Comparison of ENCODE assay signal across 11 mouse cellular contexts in the genomic region with DNA sequence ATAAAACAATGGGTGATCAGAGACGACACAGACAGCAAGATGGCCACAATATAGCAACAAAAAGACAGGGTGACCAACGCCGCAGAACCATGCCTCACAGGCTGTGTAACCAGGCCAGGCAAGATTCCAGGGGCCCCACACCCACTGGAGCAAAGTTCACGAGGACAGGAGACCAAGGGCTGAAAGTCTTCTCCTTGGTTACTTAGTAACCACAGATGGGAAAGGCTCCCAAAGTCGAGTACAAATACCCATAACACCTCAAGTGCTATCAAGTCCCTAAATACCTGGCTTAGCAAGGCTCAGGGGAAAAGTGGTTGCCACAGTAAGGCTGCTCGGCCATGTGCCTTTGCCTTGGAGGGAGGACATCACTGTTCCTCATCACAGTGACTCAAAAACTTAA. TPM values are rescaled to one million over a fixed set of nuclear protein-coding genes. Genes with fewer than 3 reads are reported as not detected.
DNase-seq lines count a peak whose midpoint lies in the region; ATAC-seq and TF ChIP-seq lines count a peak whose summit lies in the region.
"Had no signal": no experiment of that assay in that cellular context is flagged by ENCODE, and none has a peak within 500 bp of the region (broad histone marks: within the 10 kb centered on the region; RNA-seq: fewer than 3 reads in every experiment).

No protein-coding gene starts in this region.

- no peaks in the 10 kb centered on the region for H3K9me3 ChIP-seq in lung, embryonic 15.5 days
- no peaks in the 10 kb centered on the region for H3K9me3 ChIP-seq in forebrain, embryonic 12.5 days

- 51% methylated on average over 6 of the region's 6 CpGs for WGBS in lung, embryonic 15.5 days
- 80% methylated on average over 6 of the region's 6 CpGs for WGBS in forebrain, embryonic 12.5 days

- H3K4me1 ChIP-seq in lung, embryonic 15.5 days, result peaks cover 70% of the 10 kb centered on the region
- H3K4me1 ChIP-seq in forebrain, embryonic 12.5 days, result peaks cover 46% of the 10 kb centered on the region

- peak overlapping the region; percentile 20; the same call in 1 of the 2 replicates for H3K4me2 ChIP-seq in lung, embryonic 15.5 days
- H3K4me2 ChIP-seq in forebrain, embryonic 12.5 days, result no peak overlapping the region

- peaks cover 4% of the 10 kb centered on the region; the same call in 1 of the 2 replicates for H3K36me3 ChIP-seq in lung, embryonic 15.5 days
- peaks cover 7% of the 10 kb centered on the region for H3K36me3 ChIP-seq in forebrain, embryonic 12.5 days (replicated peaks)

- no peak for TF ChIP-seq CTCF in left cerebral cortex, adult 2 months (IDR thresholded peaks at IDR 0.05)

- no peak overlapping the region for H3K9ac ChIP-seq in lung, embryonic 15.5 days
- H3K9ac ChIP-seq in forebrain, embryonic 12.5 days, result no peak overlapping the region

- H3K27ac ChIP-seq in lung, embryonic 15.5 days, result peak overlapping the region; percentile 37; the same call in 1 of the 2 replicates
- no peak overlapping the region for H3K27ac ChIP-seq in forebrain, embryonic 12.5 days
- H3K27ac ChIP-seq in left cerebral cortex, adult 2 months, result no peak overlapping the region

- no peak overlapping the region for H3K4me3 ChIP-seq in lung, embryonic 15.5 days
- H3K4me3 ChIP-seq in forebrain, embryonic 12.5 days (replicated peaks), result no peak overlapping the region
- no peak overlapping the region for H3K4me3 ChIP-seq in left cerebral cortex, adult 2 months

- H3K27me3 ChIP-seq in lung, embryonic 15.5 days, result no peaks in the 10 kb centered on the region
- no peaks in the 10 kb centered on the region for H3K27me3 ChIP-seq in forebrain, embryonic 12.5 days

- peak; percentile 65 to 74 for DNase-seq in urinary bladder, postnatal 36 days (ENCODE audit: low spot score in 2 of 2)
- no peak for DNase-seq in urinary bladder, postnatal 10 days (ENCODE audit: low spot score)
- DNase-seq in kidney, postnatal 36 days, result peak; percentile 94 to 95
- DNase-seq in left cerebral cortex, postnatal 4 days, result no peak
- no peak for DNase-seq in left cerebral cortex, adult 2 months (ENCODE audit: extremely low spot score in 1 of 2, low spot score in 2 of 2)
- no peak for DNase-seq in frontal cortex, postnatal 25 days (ENCODE audit: low spot score in 2 of 2)
- DNase-seq: gastrocnemius, postnatal 25 days; heart, postnatal 10 days; spleen, adult 18-20 months had no signal

- intact Hi-C loops in left cerebral cortex, postnatal 4 days (cut with DNase I), result no loop called here
- intact Hi-C loops in left cerebral cortex, adult 2 months (cut with DNase I), result no loop called here

- ATAC-seq in lung, embryonic 15.5 days (ENCODE audit: borderline replicate concordance, extremely low read depth, low FRiP score, low TSS enrichment), result no peak
- ATAC-seq in forebrain, embryonic 12.5 days (ENCODE audit: low FRiP score), result no peak

RNA-seq across cellular contexts. Expression of gene Ski, which starts 16.5 kb away (rescaled TPM):
- 16.1 and 16.9 TPM in 2 replicates for polyA plus RNA-seq in lung, embryonic 15.5 days (2015; fragmentation: Nextera tagmentation; extraction: Ambion mirVana)
- total RNA-seq in left cerebral cortex, postnatal 4 days (2021), result 100 to 1,000 TPM; 117 to 121 TPM
- polyA plus RNA-seq in forebrain, embryonic 12.5 days (2016; fragmentation: Nextera tagmentation; extraction: Ambion mirVana), result 12.3 and 14.2 TPM in 2 replicates
- 100 to 1,000 TPM; 113 to 119 TPM for total RNA-seq in left cerebral cortex, adult 2 months (2021)

RNA-seq across cellular contexts. Expression of gene Faap20, which starts 43.7 kb away (rescaled TPM):
- 83.4 and 83.5 TPM in 2 replicates for polyA plus RNA-seq in lung, embryonic 15.5 days (2015; fragmentation: Nextera tagmentation; extraction: Ambion mirVana)
- 10 to 100 TPM; 32.1 to 33.0 TPM for total RNA-seq in left cerebral cortex, postnatal 4 days (2021)
- polyA plus RNA-seq in forebrain, embryonic 12.5 days (2016; fragmentation: Nextera tagmentation; extraction: Ambion mirVana), result 96.4 and 96.9 TPM in 2 replicates
- 10 to 100 TPM; 25.9 to 28.8 TPM for total RNA-seq in left cerebral cortex, adult 2 months (2021)

Comparison
In these comparisons a context has a peak if more than half of its experiments do, and no peak if none do; other contexts are left out.
1. DNase-seq: peak in urinary bladder, postnatal 36 days (2 of 2) and kidney, postnatal 36 days (2 of 2); none in urinary bladder, postnatal 10 days (single experiment), left cerebral cortex, postnatal 4 days (single experiment), left cerebral cortex, adult 2 months (0 of 2) and frontal cortex, postnatal 25 days (0 of 2).